Mouse (Mus musculus): ENCODE results near the gene Olfr970. TPM values are rescaled to one million over a fixed set of nuclear protein-coding genes. Genes with fewer than 3 reads are reported as not detected.
"Not testable (repeated sequence)": the region's sequence is repeated elsewhere in the genome, so short reads cannot be mapped to it uniquely, and the experiment has no call there.

Olfr970 gene
- not detected in 2 replicates for polyA plus RNA-seq (2014; fragmentation: Nextera tagmentation; extraction: Ambion mirVana)

GRCm38 (mm10) chr9:39808560-39808959 is at the start of gene Olfr970:
TSS of gene Olfr970 (plus strand) at chr9:39808860.
- no peaks in the 10 kb centered on the region for H3K27me3 ChIP-seq (ENCODE audit: control insufficient read depth, insufficient read depth, low read length)
- no peaks in the 10 kb centered on the region for H3K9me3 ChIP-seq (replicated peaks; ENCODE audit: control insufficient read depth, low read length)
- no peak within 1 kb of the TSS for H3K9ac ChIP-seq (replicated peaks; ENCODE audit: low read length)
- ATAC-seq (replicated peaks; ENCODE audit: insufficient number of reproducible peaks, low FRiP score, low TSS enrichment, low read depth) (no peak), DNase-seq (ENCODE audit: low spot score) (no peak)
- no peak within 1 kb of the TSS for H3K27ac ChIP-seq (replicated peaks; ENCODE audit: low read depth, low read length)
- WGBS, result 76% methylated on average over 4 of the region's 4 CpGs
- no peak within 1 kb of the TSS for H3K4me3 ChIP-seq (ENCODE audit: low read depth, low read length)
- no peaks in the 10 kb centered on the region for H3K36me3 ChIP-seq (replicated peaks; ENCODE audit: control insufficient read depth, insufficient read depth, low read depth, low read length)
- no peak within 1 kb of the TSS for H3K4me2 ChIP-seq (ENCODE audit: low read depth, low read length)
- H3K4me1 ChIP-seq (ENCODE audit: control insufficient read depth, insufficient read depth, low read length), result no peaks in the 10 kb centered on the region

GRCm38 (mm10) chr9:39783153-39783552 is 25.5 kb upstream of the Olfr970 start, which contains the start of gene Olfr968:
TSS of gene Olfr968 (minus strand) at chr9:39783253.
- WGBS, result 83% methylated on average over 1 of the region's 1 CpGs
- DNase-seq (ENCODE audit: low spot score) (no peak), ATAC-seq (replicated peaks; ENCODE audit: insufficient number of reproducible peaks, low FRiP score, low TSS enrichment, low read depth) (no peak)
- Histone ChIP-seq H3K9me3 (replicated peaks; ENCODE audit: control insufficient read depth, low read length) (no peaks in the 10 kb centered on the region), H3K4me2 (ENCODE audit: low read depth, low read length) (no peak within 1 kb of the TSS), H3K4me3 (ENCODE audit: low read depth, low read length) (no peak within 1 kb of the TSS), H3K27me3 (ENCODE audit: control insufficient read depth, insufficient read depth, low read length) (no peaks in the 10 kb centered on the region), H3K9ac (replicated peaks; ENCODE audit: low read length) (no peak within 1 kb of the TSS), H3K27ac (replicated peaks; ENCODE audit: low read depth, low read length) (no peak within 1 kb of the TSS), H3K4me1 (ENCODE audit: control insufficient read depth, insufficient read depth, low read length) (no peaks in the 10 kb centered on the region), H3K36me3 (replicated peaks; ENCODE audit: control insufficient read depth, insufficient read depth, low read depth, low read length) (no peaks in the 10 kb centered on the region)

DNA sequence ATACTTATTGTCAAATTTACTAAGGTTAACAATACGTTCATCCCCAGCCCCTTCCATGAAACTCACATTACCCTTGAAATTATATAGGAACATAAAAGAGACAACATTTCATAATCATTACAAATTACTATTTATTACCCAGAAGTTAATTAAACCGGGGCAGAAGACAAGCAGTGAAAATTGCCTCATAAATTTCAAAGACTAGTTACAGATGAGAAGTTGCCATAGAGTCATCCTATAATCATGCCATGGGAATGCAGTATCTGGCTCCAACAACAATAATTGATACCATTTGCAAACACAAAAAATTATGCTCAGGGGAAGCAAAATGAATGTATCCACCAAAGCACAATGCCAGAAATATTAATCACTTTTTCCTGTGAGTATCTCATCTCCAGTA is 18.1 kb upstream of the Olfr970 start, which contains the start of gene Olfr969:
Gene Olfr969, plus strand, starts transcription at position 388 of the 400 bp plus-strand sequence.
- Histone ChIP-seq H3K4me2 (ENCODE audit: low read depth, low read length) (no peak within 1 kb of the TSS), H3K27ac (replicated peaks; ENCODE audit: low read depth, low read length) (no peak within 1 kb of the TSS), H3K9me3 (replicated peaks; ENCODE audit: control insufficient read depth, low read length) (no peaks in the 10 kb centered on the region), H3K27me3 (ENCODE audit: control insufficient read depth, insufficient read depth, low read length) (no peaks in the 10 kb centered on the region), H3K4me3 (ENCODE audit: low read depth, low read length) (no peak within 1 kb of the TSS), H3K4me1 (ENCODE audit: control insufficient read depth, insufficient read depth, low read length) (no peaks in the 10 kb centered on the region), H3K9ac (replicated peaks; ENCODE audit: low read length) (no peak within 1 kb of the TSS), H3K36me3 (replicated peaks; ENCODE audit: control insufficient read depth, insufficient read depth, low read depth, low read length) (no peaks in the 10 kb centered on the region)
- DNase-seq (ENCODE audit: low spot score) (no peak), ATAC-seq (replicated peaks; ENCODE audit: insufficient number of reproducible peaks, low FRiP score, low TSS enrichment, low read depth) (no peak)
- 67% methylated on average over 2 of the region's 2 CpGs for WGBS

DNA sequence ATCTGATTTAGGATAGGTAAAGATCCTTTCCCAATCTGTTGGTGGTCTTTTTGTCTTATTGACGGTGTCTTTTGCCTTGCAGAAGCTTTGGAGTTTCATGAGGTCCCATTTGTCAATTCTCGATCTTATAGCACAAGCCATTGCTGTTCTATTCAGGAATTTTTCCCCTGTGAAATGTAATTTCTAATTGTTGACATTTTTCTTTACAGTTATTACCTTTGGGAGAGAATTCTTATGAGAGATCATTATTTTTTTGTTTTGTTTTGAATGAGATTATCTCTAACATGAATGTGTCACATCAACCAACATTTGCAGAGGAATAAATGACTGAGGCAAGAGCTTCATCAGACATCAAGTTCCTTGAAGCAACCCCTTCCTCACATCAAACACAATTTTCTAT is 27.9 kb downstream of the Olfr970 start, which contains the start of gene Olfr971:
Gene Olfr971, plus strand, starts transcription at position 301 of the 400 bp plus-strand sequence.
- not testable (repeated sequence) for H3K9me3 ChIP-seq (replicated peaks; ENCODE audit: control insufficient read depth, low read length); H3K27ac ChIP-seq (replicated peaks; ENCODE audit: low read depth, low read length); H3K4me2 ChIP-seq (ENCODE audit: low read depth, low read length); H3K9ac ChIP-seq (replicated peaks; ENCODE audit: low read length); H3K27me3 ChIP-seq (ENCODE audit: control insufficient read depth, insufficient read depth, low read length); ATAC-seq (replicated peaks; ENCODE audit: insufficient number of reproducible peaks, low FRiP score, low TSS enrichment, low read depth); H3K4me1 ChIP-seq (ENCODE audit: control insufficient read depth, insufficient read depth, low read length); H3K36me3 ChIP-seq (replicated peaks; ENCODE audit: control insufficient read depth, insufficient read depth, low read depth, low read length); H3K4me3 ChIP-seq (ENCODE audit: low read depth, low read length); DNase-seq (ENCODE audit: low spot score)
- WGBS, result 77% methylated on average over 1 of the region's 2 CpGs

DNA sequence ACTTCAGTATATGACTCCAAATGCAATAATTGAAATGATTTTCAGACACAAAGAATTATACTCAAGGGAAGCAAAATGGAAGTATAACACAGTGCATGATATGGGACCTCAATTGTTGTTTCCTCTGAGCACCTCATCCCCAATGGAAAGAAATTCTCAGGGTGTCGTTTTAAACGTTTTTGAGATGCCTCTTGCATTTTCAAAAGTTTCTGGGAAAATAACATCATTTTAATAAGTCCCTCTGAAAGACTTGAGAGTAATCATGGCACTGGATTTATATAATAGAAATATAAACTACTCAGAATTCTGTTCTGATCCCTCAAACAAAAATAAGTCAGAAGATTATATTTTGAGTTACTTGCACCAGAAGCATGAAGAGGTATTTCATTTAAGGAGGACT is 57.5 kb downstream of the Olfr970 start, which contains the start of gene Olfr972:
Gene Olfr972, plus strand, starts transcription at position 301 of the 400 bp plus-strand sequence.
- no peak within 1 kb of the TSS for H3K4me3 ChIP-seq (ENCODE audit: low read depth, low read length)
- H3K36me3 ChIP-seq (replicated peaks; ENCODE audit: control insufficient read depth, insufficient read depth, low read depth, low read length), result no peaks in the 10 kb centered on the region
- no peaks in the 10 kb centered on the region for H3K4me1 ChIP-seq (ENCODE audit: control insufficient read depth, insufficient read depth, low read length)
- 74% methylated on average over 2 of the region's 2 CpGs for WGBS
- no peak within 1 kb of the TSS for H3K4me2 ChIP-seq (ENCODE audit: low read depth, low read length)
- ATAC-seq (replicated peaks; ENCODE audit: insufficient number of reproducible peaks, low FRiP score, low TSS enrichment, low read depth) (no peak), DNase-seq (ENCODE audit: low spot score) (no peak)
- H3K27ac ChIP-seq (replicated peaks; ENCODE audit: low read depth, low read length), result no peak within 1 kb of the TSS
- no peak within 1 kb of the TSS for H3K9ac ChIP-seq (replicated peaks; ENCODE audit: low read length)
- H3K27me3 ChIP-seq (ENCODE audit: control insufficient read depth, insufficient read depth, low read length), result no peaks in the 10 kb centered on the region
- no peaks in the 10 kb centered on the region for H3K9me3 ChIP-seq (replicated peaks; ENCODE audit: control insufficient read depth, low read length)

Other genes with a start within 250 kb of the Olfr970 start
- not detected in 2 replicates for gene Olfr959, start 233.3 kb upstream of the Olfr970 start, polyA plus RNA-seq (2014; fragmentation: Nextera tagmentation; extraction: Ambion mirVana)
- gene AW551984, start 204.5 kb upstream of the Olfr970 start, polyA plus RNA-seq (2014; fragmentation: Nextera tagmentation; extraction: Ambion mirVana), result 34.3 and 35.0 TPM in 2 replicates
- gene Olfr148, start 198.2 kb upstream of the Olfr970 start, polyA plus RNA-seq (2014; fragmentation: Nextera tagmentation; extraction: Ambion mirVana), result not detected in 2 replicates
- not detected in 2 replicates for gene Olfr960, start 187.5 kb upstream of the Olfr970 start, polyA plus RNA-seq (2014; fragmentation: Nextera tagmentation; extraction: Ambion mirVana)
- gene Olfr961, start 163.8 kb upstream of the Olfr970 start, polyA plus RNA-seq (2014; fragmentation: Nextera tagmentation; extraction: Ambion mirVana), result not detected in 2 replicates
- not detected in 2 replicates for gene Olfr963, start 141.7 kb upstream of the Olfr970 start, polyA plus RNA-seq (2014; fragmentation: Nextera tagmentation; extraction: Ambion mirVana)
- gene Olfr149, start 101.7 kb upstream of the Olfr970 start, polyA plus RNA-seq (2014; fragmentation: Nextera tagmentation; extraction: Ambion mirVana), result not detected in 2 replicates
- gene Olfr965, start 97.5 kb upstream of the Olfr970 start, polyA plus RNA-seq (2014; fragmentation: Nextera tagmentation; extraction: Ambion mirVana), result not detected in 2 replicates
- not detected in 2 replicates for gene Olfr150, start 77.9 kb upstream of the Olfr970 start, polyA plus RNA-seq (2014; fragmentation: Nextera tagmentation; extraction: Ambion mirVana)
- not detected in 2 replicates for gene Olfr967, start 62.6 kb upstream of the Olfr970 start, polyA plus RNA-seq (2014; fragmentation: Nextera tagmentation; extraction: Ambion mirVana)
- gene Olfr968, start 25.6 kb upstream of the Olfr970 start, polyA plus RNA-seq (2014; fragmentation: Nextera tagmentation; extraction: Ambion mirVana), result not detected in 2 replicates
- not detected in 2 replicates for gene Olfr969, start 17.9 kb upstream of the Olfr970 start, polyA plus RNA-seq (2014; fragmentation: Nextera tagmentation; extraction: Ambion mirVana)
- not detected in 2 replicates for gene Olfr971, start 28.0 kb downstream of the Olfr970 start, polyA plus RNA-seq (2014; fragmentation: Nextera tagmentation; extraction: Ambion mirVana)
- not detected in 2 replicates for gene Olfr972, start 57.6 kb downstream of the Olfr970 start, polyA plus RNA-seq (2014; fragmentation: Nextera tagmentation; extraction: Ambion mirVana)
- not detected in 2 replicates for gene Olfr229, start 98.5 kb downstream of the Olfr970 start, polyA plus RNA-seq (2014; fragmentation: Nextera tagmentation; extraction: Ambion mirVana)
- gene Olfr974, start 128.6 kb downstream of the Olfr970 start, polyA plus RNA-seq (2014; fragmentation: Nextera tagmentation; extraction: Ambion mirVana), result not detected in 2 replicates
- not detected in 2 replicates for gene Olfr975, start 143.2 kb downstream of the Olfr970 start, polyA plus RNA-seq (2014; fragmentation: Nextera tagmentation; extraction: Ambion mirVana)
- not detected in 2 replicates for gene Olfr976, start 152.3 kb downstream of the Olfr970 start, polyA plus RNA-seq (2014; fragmentation: Nextera tagmentation; extraction: Ambion mirVana)
- not detected in 2 replicates for gene Olfr978, start 183.3 kb downstream of the Olfr970 start, polyA plus RNA-seq (2014; fragmentation: Nextera tagmentation; extraction: Ambion mirVana)
- not detected in 2 replicates for gene Olfr979, start 194.6 kb downstream of the Olfr970 start, polyA plus RNA-seq (2014; fragmentation: Nextera tagmentation; extraction: Ambion mirVana)
- gene Olfr980, start 200.7 kb downstream of the Olfr970 start, polyA plus RNA-seq (2014; fragmentation: Nextera tagmentation; extraction: Ambion mirVana), result not detected in 2 replicates
- not detected in 2 replicates for gene Olfr981, start 212.6 kb downstream of the Olfr970 start, polyA plus RNA-seq (2014; fragmentation: Nextera tagmentation; extraction: Ambion mirVana)

Data from embryonic facial prominence, embryonic 11.5 days (tissue).